ENCODE assay signal across 16 mouse cellular contexts in the genomic region with DNA sequence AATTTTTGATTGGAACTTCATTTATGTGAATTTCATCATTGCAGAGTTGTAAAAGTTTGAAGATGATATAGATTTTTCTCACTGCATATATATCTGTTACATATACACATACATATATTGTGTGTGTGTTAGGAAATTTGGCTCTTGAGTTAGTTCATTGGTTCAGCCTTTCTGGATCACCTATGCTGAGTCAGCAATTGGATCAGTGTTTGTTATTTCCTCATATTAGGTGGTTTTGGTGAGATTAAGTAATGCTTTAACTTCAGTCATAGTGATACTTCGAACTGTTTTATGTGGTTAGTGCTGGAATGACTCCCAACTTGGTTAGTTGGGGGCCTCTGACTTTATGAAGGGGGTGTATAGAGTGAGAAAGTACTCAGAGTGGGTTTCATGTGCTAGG.
"Had no signal": no experiment of that assay in that cellular context is flagged by ENCODE, and none has a peak within 500 bp of the region (broad histone marks: within the 10 kb centered on the region; RNA-seq: fewer than 3 reads in every experiment).

No protein-coding gene starts in this region.

- H3K27me3 ChIP-seq: neural tube, embryonic 13.5 days; neural tube, embryonic 15.5 days; stomach, embryonic 15.5 days had no signal

- H3K9me3 ChIP-seq: neural tube, embryonic 13.5 days; neural tube, embryonic 15.5 days; stomach, embryonic 15.5 days had no signal

- H3K27ac ChIP-seq: neural tube, embryonic 13.5 days; neural tube, embryonic 15.5 days; stomach, embryonic 15.5 days; stomach, postnatal 0 days had no signal

- H3K9ac ChIP-seq: neural tube, embryonic 13.5 days; neural tube, embryonic 15.5 days; stomach, embryonic 15.5 days had no signal

- H3K36me3 ChIP-seq: neural tube, embryonic 13.5 days; neural tube, embryonic 15.5 days; stomach, embryonic 15.5 days had no signal

- H3K4me2 ChIP-seq: neural tube, embryonic 13.5 days; neural tube, embryonic 15.5 days; stomach, embryonic 15.5 days had no signal

- H3K4me3 ChIP-seq: neural tube, embryonic 13.5 days; neural tube, embryonic 15.5 days; stomach, embryonic 15.5 days had no signal

- DNase-seq: retina, postnatal 1 day; right cerebral cortex, adult 18-20 months; right cerebral cortex, postnatal 14 days; right cerebral cortex, postnatal 25 days; right cerebral cortex, postnatal 4 days; spleen, adult 18-20 months; thymus, adult 18-20 months; thymus, adult 2 months; thymus, postnatal 14 days; thymus, postnatal 25 days; thymus, postnatal 36 days; thymus, postnatal 4 days had no signal

- H3K4me1 ChIP-seq: neural tube, embryonic 13.5 days; neural tube, embryonic 15.5 days; stomach, embryonic 15.5 days had no signal
